Mouse (Mus musculus) hindbrain, postnatal 0 days (tissue): ENCODE data around the gene Acta1. TPM values are rescaled to one million over a fixed set of nuclear protein-coding genes. Genes with fewer than 3 reads are reported as not detected.

Experiments used
- ATAC-seq: fragments of 200-750 bp; cut with Nextera tagmentation; 2 replicates; pipeline ENCODE4 v1.8.0; 2017; ENCODE audit warnings: mild to moderate bottlenecking, moderate TSS enrichment, moderate library complexity
- DNase-seq: peaks from one replicate; pipeline ENCODE4 v3.0.0-alpha.2; 2015; ENCODE audit warnings: low spot score
- H3K27ac ChIP-seq: fragments of 300-500 bp; sonication (generic); 2 replicates; pipeline ENCODE4 v1.5.1; 2014; ENCODE audit warnings: mild to moderate bottlenecking
- H3K27me3 ChIP-seq: fragments of 300-500 bp; sonication (generic); 2 replicates; pipeline ENCODE4 v1.6.1; 2014; ENCODE audit warnings: low read length, mixed read lengths; ENCODE audit not compliant: insufficient read depth
- H3K36me3 ChIP-seq: fragments of 300-500 bp; sonication (generic); 2 replicates; pipeline ENCODE4 v1.6.1; 2014; ENCODE audit warnings: low read length, mixed read lengths; ENCODE audit not compliant: insufficient read depth
- H3K4me1 ChIP-seq: fragments of 300-500 bp; sonication (generic); 2 replicates; pipeline ENCODE4 v1.6.1; 2014; ENCODE audit warnings: antibody characterized with exemption, low read length, mixed read lengths; ENCODE audit not compliant: insufficient read depth
- H3K4me2 ChIP-seq: fragments of 300-500 bp; sonication (generic); 2 replicates; pipeline ENCODE4 v1.6.1; 2014; ENCODE audit warnings: low read depth, mild to moderate bottlenecking, low read length, moderate library complexity, mixed read lengths
- H3K4me3 ChIP-seq: fragments of 300-500 bp; sonication (generic); 2 replicates; pipeline ENCODE4 v1.5.1; 2014; ENCODE audit warnings: low read length
- H3K9ac ChIP-seq: fragments of 300-500 bp; sonication (generic); replicated peaks from 2 replicates; pipeline ENCODE4 v1.6.1; 2014; ENCODE audit warnings: mild to moderate bottlenecking, low read length, moderate library complexity, mixed read lengths
- H3K9me3 ChIP-seq: fragments of 300-500 bp; sonication (generic); 2 replicates; pipeline ENCODE4 v1.6.1; 2016; ENCODE audit warnings: low read length, mixed read lengths
- CTCF ChIP-seq: IDR thresholded peaks from 2 replicates; pipeline ENCODE4 v1.5.1; 2016; ENCODE audit warnings: antibody characterized with exemption, control low read depth, low read depth
- WGBS: fragments of 180-500 bp; shearing (Covaris S2); extraction: QIAGEN DNeasy Blood & Tissue Kit; methylation state at CpG from one replicate; pipeline ENCODE4 v1.1.7; 2014; 5-methylcytosine and 5-hydroxymethylcytosine counted together
- polyA plus RNA-seq: library from polyadenylated mRNA; unstranded; fragments of >200 nt; fragmentation: Nextera tagmentation; extraction: Ambion mirVana; gene quantifications from 2 replicates; pipeline ENCODE4 v1.2.1, GENCODE M21; 2015
- total RNA-seq: library from RNA; depleted of rRNA; stranded (reverse); fragments of >200 nt; gene quantifications from 2 replicates; pipeline ENCODE4 v1.2.3, GENCODE M21; 2014; rRNA removed

Acta1 gene
- total and polyA plus RNA-seq, 2 experiments from 2014 or later = 13.9 to 21.2 TPM

- H3K4me2 ChIP-seq = no peak overlapping the region
- H3K36me3 ChIP-seq = no peaks in the 10 kb centered on the region; the same call in 1 of the 2 replicates
- 91% methylated on average over 12 of the region's 12 CpGs for WGBS
- DNase-seq (no peak), ATAC-seq (no peak; the same call in 1 of the 2 replicates)
- H3K27me3 ChIP-seq = no peaks in the 10 kb centered on the region
- no peak overlapping the region for H3K9ac ChIP-seq
- TF ChIP-seq CTCF = no peak
- H3K27ac ChIP-seq = no peak overlapping the region
- H3K4me3 ChIP-seq = no peak overlapping the region
- no peaks in the 10 kb centered on the region for H3K9me3 ChIP-seq
- H3K4me1 ChIP-seq = no peaks in the 10 kb centered on the region
Measured at GRCm38 (mm10) chr8:123846509-123846908, 48.0 kb downstream of the Acta1 start.

GRCm38 (mm10) chr8:123845991-123846390 lies 48.6 kb downstream of the Acta1 start:
- Histone ChIP-seq H3K9me3 (no peaks in the 10 kb centered on the region), H3K9ac (no peak overlapping the region), H3K4me2 (no peak overlapping the region), H3K27ac (no peak overlapping the region), H3K36me3 (peaks cover 3% of the 10 kb centered on the region; the same call in 1 of the 2 replicates), H3K4me3 (no peak overlapping the region), H3K4me1 (no peaks in the 10 kb centered on the region), H3K27me3 (no peaks in the 10 kb centered on the region)
- 94% methylated on average over 10 of the region's 10 CpGs for WGBS
- DNase-seq (no peak), ATAC-seq (no peak)
- TF ChIP-seq CTCF = no peak

- no peak overlapping the region for H3K9ac ChIP-seq
- TF ChIP-seq CTCF = no peak
- DNase-seq (no peak), ATAC-seq (no peak)
- H3K27me3 ChIP-seq = no peaks in the 10 kb centered on the region
- H3K36me3 ChIP-seq = peaks cover 3% of the 10 kb centered on the region; the same call in 1 of the 2 replicates
- H3K4me2 ChIP-seq = no peak overlapping the region
- H3K4me3 ChIP-seq = no peak overlapping the region
- 90% methylated on average over 13 of the region's 13 CpGs for WGBS
- no peaks in the 10 kb centered on the region for H3K9me3 ChIP-seq
- no peak overlapping the region for H3K27ac ChIP-seq
- H3K4me1 ChIP-seq = no peaks in the 10 kb centered on the region
Measured at GRCm38 (mm10) chr8:123845114-123845513, 49.4 kb downstream of the Acta1 start.

- H3K27me3 ChIP-seq = no peaks in the 10 kb centered on the region
- no peak for ATAC-seq
- no peaks in the 10 kb centered on the region for H3K4me1 ChIP-seq
- no peak overlapping the region for H3K4me3 ChIP-seq
- no peak overlapping the region for H3K4me2 ChIP-seq
- H3K27ac ChIP-seq = no peak overlapping the region
- no peaks in the 10 kb centered on the region for H3K9me3 ChIP-seq
- TF ChIP-seq CTCF = no peak
- no peak for DNase-seq
- peaks cover 3% of the 10 kb centered on the region; the same call in 1 of the 2 replicates for H3K36me3 ChIP-seq
- H3K9ac ChIP-seq = no peak overlapping the region
- WGBS = 74% methylated on average over 7 of the region's 7 CpGs
Measured at GRCm38 (mm10) chr8:123844341-123844740, 50.2 kb downstream of the Acta1 start.

GRCm38 (mm10) chr8:123842086-123842485 lies 52.5 kb downstream of the Acta1 start:
- Histone ChIP-seq H3K4me2 (no peak overlapping the region), H3K27me3 (no peaks in the 10 kb centered on the region), H3K4me1 (no peaks in the 10 kb centered on the region), H3K27ac (no peak overlapping the region), H3K4me3 (no peak overlapping the region), H3K9me3 (no peaks in the 10 kb centered on the region), H3K36me3 (peaks cover 3% of the 10 kb centered on the region; the same call in 1 of the 2 replicates), H3K9ac (no peak overlapping the region)
- TF ChIP-seq CTCF = no peak
- WGBS = 87% methylated on average over 12 of the region's 12 CpGs
- DNase-seq (no peak), ATAC-seq (no peak)

Other genes with a start within 250 kb of the Acta1 start
- gene Rhou, start 240.8 kb downstream of the Acta1 start, total RNA-seq = 22.1 and 25.2 TPM in 2 replicates
- 7.8 and 7.9 TPM in 2 replicates for gene Rhou, start 240.8 kb downstream of the Acta1 start, polyA plus RNA-seq
- 46.3 and 58.3 TPM in 2 replicates for gene Rab4a, start 88.8 kb downstream of the Acta1 start, total RNA-seq
- 94.7 and 96.8 TPM in 2 replicates for gene Rab4a, start 88.8 kb downstream of the Acta1 start, polyA plus RNA-seq
- 13.4 and 14.8 TPM in 2 replicates for gene Ccsap, start 34.5 kb downstream of the Acta1 start, total RNA-seq
- gene Ccsap, start 34.5 kb downstream of the Acta1 start, polyA plus RNA-seq = 5.0 and 6.4 TPM in 2 replicates
- gene Nup133, start 54.5 kb upstream of the Acta1 start, total RNA-seq = 23.0 and 36.3 TPM in 2 replicates
- 15.4 and 21.0 TPM in 2 replicates for gene Nup133, start 54.5 kb upstream of the Acta1 start, polyA plus RNA-seq
- 39.0 and 43.2 TPM in 2 replicates for gene Abcb10, start 88.4 kb upstream of the Acta1 start, total RNA-seq
- gene Abcb10, start 88.4 kb upstream of the Acta1 start, polyA plus RNA-seq = 12.4 and 13.4 TPM in 2 replicates
- 37.3 and 42.0 TPM in 2 replicates for gene Taf5l, start 126.6 kb upstream of the Acta1 start, total RNA-seq
- gene Taf5l, start 126.6 kb upstream of the Acta1 start, polyA plus RNA-seq = 20.6 and 21.7 TPM in 2 replicates
- gene Urb2, start 126.8 kb upstream of the Acta1 start, total RNA-seq = 9.7 and 13.5 TPM in 2 replicates
- gene Urb2, start 126.8 kb upstream of the Acta1 start, polyA plus RNA-seq = 1.5 and 1.7 TPM in 2 replicates